Mouse (Mus musculus) gastrocnemius, postnatal 36 days (tissue): ENCODE data around the gene Col15a1. TPM values are rescaled to one million over a fixed set of nuclear protein-coding genes. Genes with fewer than 3 reads are reported as not detected.

Experiments used
- DNase-seq, 2 experiments: peaks; one replicate each; pipeline ENCODE4 v3.0.0; 2022
- intact Hi-C: fragments of 180-260 bp; cut with DNase I; formaldehyde crosslinking; loops from one replicate; pipeline ENCODE4 v1.15.1; 2025
- long read RNA-seq, 2 experiments: library from polyadenylated mRNA; stranded (forward); transcript quantifications; one replicate each; pipeline ENCODE4 v2.0.0; 2021
- total RNA-seq, 2 experiments: library from RNA; stranded (reverse); gene quantifications; 2 replicates each; pipeline ENCODE4 v1.2.3; 2021

Col15a1 gene
- total RNA-seq: 10 to 100 TPM; 44.6 to 76.0 TPM
- long read RNA-seq, experiment 1, full-length matches to known transcripts: 1 of 8 reads
- long read RNA-seq, experiment 1, partial matches to known transcripts: 2 of 8 reads
- long read RNA-seq, experiment 1, other reads (novel, unspliced or antisense): 5 of 8 reads
- long read RNA-seq, experiment 2, partial matches to known transcripts: 1 of 3 reads
- long read RNA-seq, experiment 2, other reads (novel, unspliced or antisense): 2 of 3 reads

- no peak for DNase-seq
Observed at GRCm38 (mm10) chr4:47207969-47208420, at the start of gene Col15a1. Gene Col15a1, plus strand, starts transcription at chr4:47208161.

GRCm38 (mm10) chr4:47161103-47161755, 46.7 kb upstream of the Col15a1 start:
- no peak for DNase-seq

More at GRCm38 (mm10) chr4:47207969-47208420, at the start of gene Col15a1:
- intact Hi-C loops: loop anchor here (5.0 kb wide), 1 partner anchor 81 kb away; no protein-coding TSS in a partner anchor

GRCm38 (mm10) chr4:47161756-47162587, 46.0 kb upstream of the Col15a1 start:
- intact Hi-C loops: no loop called here
- DNase-seq: no peak

More at GRCm38 (mm10) chr4:47161103-47161755, 46.7 kb upstream of the Col15a1 start:
- intact Hi-C loops: no loop called here

- intact Hi-C loops: no loop called here
Observed at GRCm38 (mm10) chr4:47172314-47172713, 35.6 kb upstream of the Col15a1 start.

GRCm38 (mm10) chr4:47177101-47177500, 30.9 kb upstream of the Col15a1 start:
- DNase-seq: no peak

More at GRCm38 (mm10) chr4:47172314-47172713, 35.6 kb upstream of the Col15a1 start:
- no peak for DNase-seq

GRCm38 (mm10) chr4:47178261-47178961, 29.6 kb upstream of the Col15a1 start:
- intact Hi-C loops: no loop called here
- DNase-seq: peak; percentile 16 to 24

More at GRCm38 (mm10) chr4:47177101-47177500, 30.9 kb upstream of the Col15a1 start:
- intact Hi-C loops: no loop called here

- no peak for DNase-seq
- intact Hi-C loops: no loop called here
Observed at GRCm38 (mm10) chr4:47179535-47179934, 28.4 kb upstream of the Col15a1 start.

GRCm38 (mm10) chr4:47184058-47184661, 23.8 kb upstream of the Col15a1 start:
- DNase-seq: no peak
- intact Hi-C loops: no loop called here

- intact Hi-C loops: no loop called here
- no peak for DNase-seq
Observed at GRCm38 (mm10) chr4:47186514-47186913, 21.4 kb upstream of the Col15a1 start.

GRCm38 (mm10) chr4:47196173-47196572, 11.8 kb upstream of the Col15a1 start:
- intact Hi-C loops: no loop called here
- DNase-seq: no peak

- intact Hi-C loops: no loop called here
- no peak for DNase-seq
Observed at GRCm38 (mm10) chr4:47203643-47204042, 4.3 kb upstream of the Col15a1 start.

- intact Hi-C loops: loop anchor here (5.0 kb wide), 1 partner anchor 79 kb away; no protein-coding TSS in a partner anchor
- no peak for DNase-seq
Observed at GRCm38 (mm10) chr4:47205846-47206245, 2.1 kb upstream of the Col15a1 start.

- intact Hi-C loops: loop anchor here (5.0 kb wide), 1 partner anchor 81 kb away; no protein-coding TSS in a partner anchor
- DNase-seq: no peak
Observed at GRCm38 (mm10) chr4:47208421-47208991, 545 bp downstream of the Col15a1 start.

- no peak for DNase-seq
- intact Hi-C loops: loop anchor here (5.0 kb wide), 1 partner anchor 82 kb away; no protein-coding TSS in a partner anchor
Observed at GRCm38 (mm10) chr4:47209466-47209865, 1.5 kb downstream of the Col15a1 start.

GRCm38 (mm10) chr4:47218828-47219227, 10.9 kb downstream of the Col15a1 start:
- intact Hi-C loops: no loop called here

GRCm38 (mm10) chr4:47219393-47219792, 11.4 kb downstream of the Col15a1 start:
- DNase-seq: no peak
- intact Hi-C loops: no loop called here

More at GRCm38 (mm10) chr4:47218828-47219227, 10.9 kb downstream of the Col15a1 start:
- DNase-seq: no peak

GRCm38 (mm10) chr4:47220544-47220943, 12.6 kb downstream of the Col15a1 start:
- DNase-seq: no peak
- intact Hi-C loops: no loop called here

GRCm38 (mm10) chr4:47222146-47222545, 14.2 kb downstream of the Col15a1 start:
- DNase-seq: no peak
- intact Hi-C loops: no loop called here

- intact Hi-C loops: no loop called here
- DNase-seq: no peak
Observed at GRCm38 (mm10) chr4:47225920-47226319, 18.0 kb downstream of the Col15a1 start.
